Mouse (Mus musculus): Measurements from ENCODE around the gene Zfp286.

The Zfp286 gene

DNA sequence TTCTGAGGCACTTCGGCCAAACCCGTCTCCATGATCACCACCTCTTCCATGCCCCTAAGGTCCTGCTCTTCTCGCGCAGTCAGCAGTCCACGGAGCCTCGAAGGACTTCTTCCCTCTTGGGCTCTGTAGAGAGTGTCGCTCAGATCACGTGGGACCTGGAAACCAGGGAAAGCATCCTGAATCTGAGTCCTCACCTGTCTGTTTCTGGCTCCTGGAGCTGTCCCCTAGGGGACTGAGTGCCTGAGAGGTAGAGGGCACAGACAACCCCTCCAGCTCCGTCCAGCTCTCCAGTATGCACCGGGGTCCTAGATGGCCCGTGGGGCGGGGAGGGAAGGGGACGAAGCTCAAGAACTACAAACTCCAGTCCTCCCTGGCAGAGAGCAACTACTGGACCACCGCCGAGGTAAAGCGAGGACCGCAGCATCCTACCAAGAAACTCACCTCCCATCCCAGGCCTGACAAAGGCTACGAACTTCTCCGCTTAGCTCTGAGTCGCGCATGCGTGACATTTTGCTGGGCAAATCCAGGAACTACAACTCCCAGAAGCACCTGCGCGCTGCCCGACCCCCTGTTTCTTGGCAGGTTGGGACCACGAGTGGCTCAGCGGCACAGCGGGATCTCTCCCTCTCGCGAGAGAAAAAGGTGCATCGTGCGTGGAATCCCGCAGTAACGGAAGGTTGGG lies at the start of gene Zfp286:
Gene Zfp286 (minus strand): TSS at position 528 of the 682 bp plus-strand sequence.
- peak; percentile 76 to 85 for DNase-seq

DNA sequence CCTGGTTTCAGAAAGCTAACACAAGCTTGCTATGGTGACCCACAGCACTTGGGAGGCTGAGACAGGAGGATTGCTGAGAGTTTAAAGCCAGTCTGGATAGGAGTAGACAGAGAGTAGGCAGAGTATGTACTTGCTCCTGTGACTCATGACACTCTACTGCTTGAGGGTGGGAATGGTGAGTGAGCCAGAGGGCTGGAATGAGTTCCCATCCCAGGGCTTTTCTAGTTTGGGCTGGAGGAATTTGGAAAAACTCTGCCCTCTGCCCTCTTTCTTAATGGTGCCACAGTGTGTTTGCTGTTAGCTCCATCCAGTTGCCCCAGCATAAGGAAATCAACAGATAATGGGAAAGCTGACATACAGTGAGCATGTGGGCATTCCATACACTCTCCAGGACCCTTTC lies 42.6 kb upstream of the Zfp286 start:
- no peak for DNase-seq

- DNase-seq, result no peak
Measured at GRCm38 (mm10) chr11:62830387-62830786, 41.1 kb upstream of the Zfp286 start.

DNA sequence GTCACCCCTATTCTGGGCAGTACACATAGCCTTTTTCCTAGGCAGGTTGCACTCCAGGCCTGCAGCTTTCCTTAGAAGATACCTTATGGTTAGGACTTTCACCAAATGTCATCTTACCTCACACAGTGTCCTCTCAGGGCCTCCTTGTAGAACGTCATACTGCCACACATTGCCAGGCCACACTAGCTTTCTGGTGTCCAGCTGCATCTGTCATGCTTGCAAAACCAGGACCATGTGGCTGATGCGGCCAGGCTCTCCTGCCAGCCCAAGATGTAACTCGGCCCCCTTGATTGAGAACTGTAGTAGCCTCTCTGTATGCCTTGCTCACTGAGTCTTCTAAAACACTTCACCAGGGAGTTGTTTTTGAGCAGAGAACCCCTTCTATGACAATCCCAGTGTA lies 38.6 kb upstream of the Zfp286 start:
- no peak for DNase-seq

GRCm38 (mm10) chr11:62827135-62827534 lies 37.9 kb upstream of the Zfp286 start:
- DNase-seq, result no peak

DNA sequence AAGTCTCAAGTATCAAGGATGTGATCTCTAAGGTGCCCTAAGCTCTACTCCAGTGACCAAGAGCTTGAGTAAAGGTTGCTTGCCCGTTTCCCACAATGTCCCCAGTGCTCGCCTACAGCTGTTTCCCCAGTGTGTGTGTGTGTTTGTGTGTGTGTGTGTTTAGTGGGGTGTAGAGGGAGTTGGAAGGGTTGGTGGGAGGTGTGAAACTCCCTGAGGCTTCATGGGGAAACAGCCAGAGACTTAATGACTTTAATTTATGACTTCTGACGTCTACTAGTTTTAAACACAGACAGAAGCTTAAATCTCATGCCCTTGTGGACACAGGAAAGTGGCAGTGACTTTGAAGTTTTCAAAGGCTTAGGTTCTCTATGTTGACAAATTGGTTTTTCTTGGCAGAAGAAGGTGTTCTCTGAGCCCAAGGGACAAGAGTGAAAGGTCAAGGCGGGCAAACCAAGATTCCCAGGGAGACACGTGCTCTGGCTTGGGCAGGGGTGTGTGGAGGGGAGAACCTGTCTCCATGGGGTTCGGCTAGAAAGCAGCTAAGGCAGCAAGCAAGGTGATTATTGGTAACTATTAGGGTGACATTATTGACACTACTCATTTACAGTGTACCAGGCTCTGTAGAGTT lies 37.0 kb upstream of the Zfp286 start:
- peak; percentile 59 to 70 for DNase-seq

GRCm38 (mm10) chr11:62825222-62826105 lies 36.2 kb upstream of the Zfp286 start:
- DNase-seq, result peak; percentile 44 to 65

DNA sequence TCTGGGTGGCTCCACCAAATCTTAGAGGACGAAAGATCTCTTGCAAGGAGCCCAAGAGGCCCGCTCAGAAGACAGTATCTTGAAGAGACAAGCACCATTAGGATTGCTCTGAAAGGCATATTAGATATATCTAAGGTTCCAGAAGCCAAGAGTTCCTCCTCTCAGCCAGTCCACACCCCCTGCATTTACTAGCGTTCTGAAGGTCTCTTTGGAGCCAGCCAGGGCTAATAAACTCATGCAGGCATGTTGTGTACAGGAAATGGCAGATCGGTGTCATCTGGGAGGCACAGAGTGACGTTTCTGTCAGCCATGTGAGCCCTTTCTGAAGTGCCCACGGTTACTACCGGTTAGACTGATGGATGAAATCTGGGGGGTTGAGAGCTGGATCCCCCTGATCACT lies 34.9 kb upstream of the Zfp286 start:
- no peak for DNase-seq

DNA sequence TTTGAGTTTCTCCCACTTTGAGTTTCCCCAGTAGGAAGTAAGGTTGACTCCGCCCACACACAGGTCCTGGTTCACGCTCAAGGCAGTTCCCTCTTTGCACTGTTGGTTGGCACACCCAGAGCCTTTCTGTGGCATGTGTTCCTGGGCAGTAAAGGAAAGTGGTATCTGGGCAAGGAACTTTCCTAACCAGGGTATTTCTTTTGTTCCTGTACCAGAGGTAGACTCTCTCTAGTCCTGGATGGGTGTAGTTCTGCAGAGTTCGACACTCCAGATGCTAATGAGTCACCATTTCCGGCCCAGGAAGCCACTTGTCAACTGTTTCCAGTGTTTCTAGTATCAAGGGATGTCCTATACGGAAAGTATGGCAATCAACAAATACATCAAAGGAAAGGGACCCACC lies 32.6 kb upstream of the Zfp286 start:
- DNase-seq, result peak; percentile 69 to 77

DNA sequence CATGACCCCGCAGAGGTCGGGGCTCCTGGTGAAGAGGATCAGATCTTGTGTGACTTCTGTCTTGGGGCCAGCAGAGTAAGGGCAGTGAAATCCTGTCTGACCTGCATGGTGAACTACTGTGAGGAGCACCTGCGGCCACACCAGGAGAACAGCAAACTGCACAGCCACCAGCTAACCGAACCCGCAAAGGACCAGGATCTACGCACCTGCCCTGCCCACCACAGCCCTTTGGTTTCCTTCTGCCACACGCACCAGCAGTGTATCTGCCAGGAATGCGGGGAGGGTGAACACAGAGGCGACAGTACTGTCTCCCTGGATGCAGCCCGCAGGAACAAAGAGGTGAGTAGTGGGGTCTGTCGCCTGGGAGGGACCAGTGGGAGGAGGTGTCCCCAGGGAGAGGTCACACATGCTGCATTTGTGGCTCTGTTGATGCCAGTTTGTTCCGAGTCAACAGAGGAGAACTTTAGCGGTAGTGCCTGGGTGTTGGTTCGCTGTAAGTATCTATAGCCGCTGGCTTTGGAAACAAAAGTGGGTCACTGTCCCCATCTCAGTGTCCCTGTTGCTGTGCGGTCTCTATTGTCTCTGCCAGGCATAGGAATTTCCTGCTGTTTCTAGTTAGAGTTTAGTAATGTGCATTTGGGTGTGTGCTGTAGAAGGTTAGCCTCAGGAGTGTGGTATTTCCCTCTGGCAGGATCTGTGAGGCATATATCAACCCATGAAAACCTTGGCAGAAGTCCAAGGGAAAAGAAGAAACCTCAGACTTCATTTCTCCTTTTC lies 31.6 kb upstream of the Zfp286 start:
- peak; percentile 36 to 39 for DNase-seq

- peak; percentile 85 to 89 for DNase-seq
Measured at GRCm38 (mm10) chr11:62820059-62820541, 30.8 kb upstream of the Zfp286 start, which contains the start of gene Trim16. TSS of gene Trim16 (plus strand) at chr11:62820231.

- no peak for DNase-seq
Measured at GRCm38 (mm10) chr11:62819059-62819686, 29.9 kb upstream of the Zfp286 start.

DNA sequence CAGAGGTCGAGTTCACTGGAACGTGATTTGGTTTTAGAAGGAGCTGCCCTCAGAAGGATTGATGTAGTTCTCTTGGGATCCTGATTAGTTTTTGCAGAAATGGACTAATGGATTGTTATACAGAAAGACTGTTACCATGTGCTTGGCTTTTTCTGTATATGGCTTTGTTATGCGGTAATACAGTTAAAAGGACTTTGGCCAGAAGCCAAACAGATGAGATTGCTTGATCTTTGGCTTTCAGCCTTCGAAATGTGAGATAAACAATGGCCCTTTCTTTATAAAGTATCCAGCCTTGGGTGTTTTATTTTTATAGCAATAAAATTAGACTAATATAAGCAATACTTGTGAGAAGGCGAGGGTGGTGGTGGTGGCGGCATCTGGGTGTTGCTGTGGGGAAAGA lies 27.3 kb upstream of the Zfp286 start:
- no peak for DNase-seq

GRCm38 (mm10) chr11:62815438-62815837 lies 26.2 kb upstream of the Zfp286 start:
- DNase-seq, result no peak

DNA sequence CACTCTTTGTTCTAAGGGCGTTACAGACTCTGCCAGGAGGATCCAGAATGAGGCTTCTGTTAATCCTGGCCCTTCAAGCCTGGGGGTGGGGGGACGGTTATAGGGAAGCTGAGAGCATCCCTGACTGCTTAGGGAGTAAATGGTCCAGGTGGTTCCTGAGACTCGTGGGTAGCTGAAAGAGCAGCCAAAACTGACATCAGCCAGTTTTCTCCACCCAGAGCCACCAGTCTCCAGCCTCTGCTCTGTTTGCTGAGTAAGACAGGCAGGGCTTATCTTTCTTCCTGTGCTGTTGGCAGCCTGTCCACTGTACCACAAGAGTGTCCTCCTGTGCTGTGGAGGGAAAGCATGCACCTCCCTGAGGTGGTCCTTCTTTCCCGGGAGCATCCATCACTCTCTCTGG lies 25.4 kb upstream of the Zfp286 start:
- peak in 1 of 2 experiments; percentile 32 for DNase-seq

DNA sequence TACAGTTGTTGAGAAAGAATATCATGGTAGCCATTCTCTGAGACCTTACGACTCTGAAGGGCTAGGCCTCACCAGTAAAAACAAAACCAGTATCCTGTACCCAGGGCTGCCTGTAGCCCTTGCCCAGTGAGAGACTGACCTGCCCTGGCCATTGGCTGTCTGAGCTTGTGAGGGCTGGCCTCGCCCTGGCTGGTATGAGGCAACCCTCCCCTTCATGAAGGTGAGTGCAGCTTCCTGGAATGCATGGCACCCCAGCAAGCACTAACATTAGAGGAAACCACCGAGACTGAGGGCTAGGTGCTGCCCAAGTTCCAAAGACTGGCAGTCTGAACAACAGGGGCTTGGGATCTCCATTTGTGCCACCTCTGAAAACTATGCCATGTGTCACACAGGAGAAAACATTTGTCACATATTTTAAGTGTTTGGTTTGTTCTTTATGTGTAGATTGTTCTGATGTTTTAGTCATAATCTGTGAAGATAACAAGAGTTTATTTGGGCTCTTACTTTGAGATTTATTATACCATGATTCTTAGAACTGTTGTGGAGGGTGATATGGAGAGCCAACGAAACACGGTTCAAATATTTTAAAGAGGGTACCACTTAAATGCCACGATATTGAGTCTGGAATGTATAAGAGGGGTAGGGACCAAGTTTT lies 24.8 kb upstream of the Zfp286 start:
- peak; percentile 81 to 87 for DNase-seq

- DNase-seq, result no peak
Measured at GRCm38 (mm10) chr11:62813497-62813896, 24.2 kb upstream of the Zfp286 start.

DNA sequence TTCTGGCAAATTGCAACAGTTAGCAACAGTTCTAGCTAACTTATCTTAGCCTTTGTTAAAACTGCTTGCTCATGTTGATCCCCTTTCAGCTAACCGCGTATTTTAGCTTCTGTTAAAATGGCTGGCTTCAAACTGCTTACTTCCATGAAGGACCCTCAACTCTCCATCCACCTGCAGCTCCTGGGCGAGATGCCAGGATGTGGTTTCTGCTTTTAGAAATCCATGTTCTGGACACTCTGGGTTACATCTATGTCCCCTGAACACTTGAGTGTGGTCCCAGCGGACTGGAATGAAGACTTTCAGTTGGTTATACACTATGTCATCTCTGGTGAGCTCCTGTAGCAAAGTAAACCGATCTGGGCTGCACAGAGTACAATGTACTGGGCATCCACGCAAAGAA lies 23.0 kb upstream of the Zfp286 start:
- no peak for DNase-seq

DNA sequence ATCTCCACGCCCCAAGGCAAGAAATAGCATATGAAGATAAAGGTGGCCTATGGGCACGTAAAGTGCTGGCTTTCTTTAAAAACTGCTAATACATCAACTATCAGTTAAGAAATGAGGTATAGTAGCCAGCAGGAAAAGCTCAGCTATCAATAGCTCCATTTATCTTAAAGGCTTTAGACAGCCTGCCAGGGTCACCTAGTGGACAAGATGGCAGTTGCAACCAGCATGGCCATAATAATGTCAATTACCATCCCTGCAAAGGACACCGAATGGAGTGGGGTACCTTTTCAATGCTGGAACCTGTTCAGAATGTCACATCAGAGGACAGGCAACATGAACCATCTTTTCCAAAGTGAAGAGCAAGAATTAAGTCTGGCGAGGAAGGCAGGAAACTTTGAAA lies 19.9 kb upstream of the Zfp286 start:
- DNase-seq, result no peak

DNA sequence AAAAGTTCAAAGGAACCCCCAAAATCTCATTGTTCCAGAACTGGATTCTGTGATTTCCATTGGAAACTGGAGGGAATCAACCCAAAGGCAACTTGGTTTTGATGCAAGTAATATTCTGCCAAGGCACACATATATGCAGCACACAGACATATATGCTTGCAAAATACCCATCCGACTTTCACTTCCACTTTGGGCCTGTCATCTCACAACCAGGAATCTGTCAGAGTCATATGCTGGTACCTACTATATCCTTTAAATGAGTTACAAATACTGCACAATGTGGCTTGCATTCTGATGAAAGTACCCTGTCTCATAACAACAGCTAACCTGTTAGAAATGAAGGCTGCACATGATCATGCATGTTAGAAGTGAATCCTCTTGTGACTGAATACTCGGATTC lies 18.7 kb upstream of the Zfp286 start:
- no peak for DNase-seq

GRCm38 (mm10) chr11:62804119-62804518 lies 14.9 kb upstream of the Zfp286 start:
- no peak for DNase-seq

DNA sequence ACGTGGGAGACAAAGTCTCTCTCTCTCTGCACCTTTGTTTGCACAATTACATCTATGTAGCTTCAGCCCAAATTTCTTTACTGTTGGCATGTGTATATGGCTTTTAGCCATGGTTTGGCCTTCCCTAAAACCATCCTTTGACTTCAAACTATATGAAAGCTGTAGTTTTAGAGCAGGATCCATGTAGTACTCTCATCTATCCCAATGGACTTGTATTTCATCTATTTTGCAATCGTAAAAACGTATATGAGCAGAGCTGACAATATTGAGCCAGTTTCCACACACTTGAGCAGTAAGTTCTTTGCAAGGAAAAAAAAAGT lies 315 bp upstream of the Zfp286 start:
- DNase-seq, result no peak

Measured in lung, adult 18-20 months (tissue).